Mouse (Mus musculus): ENCODE measurements around the gene Polr3gl. TPM values are rescaled to one million over a fixed set of nuclear protein-coding genes. Genes with fewer than 3 reads are reported as not detected.

Polr3gl gene
- polyA plus RNA-seq, 1 experiment = 111 TPM

DNA sequence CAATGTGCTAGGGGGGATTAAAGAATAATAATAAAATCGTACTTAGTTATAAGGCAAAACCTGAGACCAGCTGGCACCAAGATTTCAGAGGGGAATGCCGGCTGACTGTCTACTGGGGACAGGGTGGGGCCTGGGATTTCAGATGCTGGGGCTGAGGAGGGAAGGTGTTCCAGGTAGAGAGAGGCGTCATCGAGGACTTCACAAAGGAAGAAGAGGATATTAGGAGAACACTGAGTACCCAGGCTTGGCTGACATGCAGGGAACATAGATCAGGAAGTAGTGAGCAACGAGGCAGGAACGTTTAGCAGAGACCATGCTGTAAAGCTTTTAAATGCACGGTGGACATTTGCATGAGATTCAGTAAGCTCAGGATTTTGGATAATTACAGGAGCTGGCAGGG lies 42.1 kb downstream of the Polr3gl start:
- Histone ChIP-seq H3K27ac (ENCODE audit: insufficient read depth, low read depth, low read length) (0 out of 2 replicates have a peak overlapping the region, but pooled peaks have one; percentile 60), H3K4me1 (ENCODE audit: control insufficient read depth, insufficient read depth, low read length) (peaks cover 25% of the 10 kb centered on the region), H3K4me3 (ENCODE audit: insufficient read depth, low read length) (no peak overlapping the region)
- TF ChIP-seq POLR2A (IDR thresholded peaks at IDR 0.05; ENCODE audit: borderline replicate concordance, low read depth, low read length) (no peak), CTCF (IDR thresholded peaks at IDR 0.05; ENCODE audit: low read depth, low read length) (no peak)

DNA sequence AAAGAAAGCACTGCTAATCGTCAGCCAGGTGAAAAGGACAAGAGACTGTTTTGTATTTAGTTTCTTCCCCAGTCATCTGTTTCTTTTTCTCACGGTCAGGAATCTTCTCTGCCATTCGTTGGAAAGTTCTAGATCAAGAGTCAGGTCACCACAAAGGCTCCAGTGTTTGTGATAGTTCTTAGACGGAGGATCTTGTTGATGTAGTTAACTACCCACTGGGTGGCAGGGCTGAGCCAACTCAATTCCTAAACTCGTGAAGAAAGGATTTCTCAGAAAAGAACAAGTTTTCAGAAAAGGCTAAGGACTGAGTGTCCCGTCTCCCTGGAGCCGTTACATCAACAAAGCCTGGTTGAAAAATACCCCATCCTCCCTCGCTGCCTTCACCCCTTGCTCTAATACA lies 42.8 kb downstream of the Polr3gl start:
- Histone ChIP-seq H3K4me1 (ENCODE audit: control insufficient read depth, insufficient read depth, low read length) (peaks cover 25% of the 10 kb centered on the region), H3K4me3 (ENCODE audit: insufficient read depth, low read length) (no peak overlapping the region), H3K27ac (ENCODE audit: insufficient read depth, low read depth, low read length) (peak overlapping the region; percentile 60)
- TF ChIP-seq POLR2A (IDR thresholded peaks at IDR 0.05; ENCODE audit: borderline replicate concordance, low read depth, low read length) (no peak), CTCF (IDR thresholded peaks at IDR 0.05; ENCODE audit: low read depth, low read length) (no peak)

DNA sequence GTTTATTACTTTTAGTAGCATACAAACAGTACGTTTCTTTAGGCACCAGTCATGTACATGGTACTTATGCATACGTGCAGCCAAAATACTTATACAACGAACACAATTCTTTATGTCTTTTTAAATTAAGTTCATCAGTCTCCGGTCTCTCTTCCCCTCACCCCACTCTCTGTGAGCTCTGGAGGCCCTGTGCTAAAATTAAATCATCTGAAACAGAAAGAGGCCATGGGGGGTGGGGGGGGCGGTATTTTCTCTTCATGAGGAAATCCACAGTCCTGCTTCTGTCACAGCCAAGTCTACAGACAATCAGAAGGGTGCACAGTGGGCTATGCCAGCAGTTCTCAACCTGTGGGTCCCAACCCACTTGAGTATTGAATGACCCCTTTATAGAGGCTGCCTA lies 44.6 kb downstream of the Polr3gl start:
- TF ChIP-seq POLR2A (IDR thresholded peaks at IDR 0.05; ENCODE audit: borderline replicate concordance, low read depth, low read length) = no peak
- TF ChIP-seq CTCF (IDR thresholded peaks at IDR 0.05; ENCODE audit: low read depth, low read length) = no peak
- Histone ChIP-seq H3K27ac (ENCODE audit: insufficient read depth, low read depth, low read length) (no peak overlapping the region), H3K4me1 (ENCODE audit: control insufficient read depth, insufficient read depth, low read length) (peaks cover 25% of the 10 kb centered on the region), H3K4me3 (ENCODE audit: insufficient read depth, low read length) (no peak overlapping the region)

DNA sequence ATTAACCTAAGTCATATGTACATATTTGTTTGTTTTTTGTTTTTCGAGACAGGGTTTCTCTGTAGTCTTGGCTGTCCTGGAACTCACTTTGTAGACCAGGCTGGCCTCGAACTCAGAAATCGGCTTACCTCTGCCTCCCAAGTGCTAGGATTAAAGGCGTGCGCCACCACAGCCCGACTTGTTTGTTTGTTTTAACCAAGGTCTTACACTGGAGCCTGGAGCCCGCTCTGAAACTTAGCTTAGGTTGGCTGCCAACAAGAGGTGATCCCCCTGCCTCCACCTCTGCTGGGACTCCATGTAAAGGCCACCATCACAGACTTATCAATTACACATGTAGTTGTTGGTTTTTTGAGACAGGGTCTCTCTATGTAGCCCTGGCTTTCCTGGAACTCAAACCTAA lies 45.2 kb downstream of the Polr3gl start:
- no peak overlapping the region for H3K4me3 ChIP-seq (ENCODE audit: insufficient read depth, low read length)
- TF ChIP-seq CTCF (IDR thresholded peaks at IDR 0.05; ENCODE audit: low read depth, low read length) (no peak), POLR2A (IDR thresholded peaks at IDR 0.05; ENCODE audit: borderline replicate concordance, low read depth, low read length) (no peak)
- no peak overlapping the region for H3K27ac ChIP-seq (ENCODE audit: insufficient read depth, low read depth, low read length)
- H3K4me1 ChIP-seq (ENCODE audit: control insufficient read depth, insufficient read depth, low read length) = peaks cover 20% of the 10 kb centered on the region

DNA sequence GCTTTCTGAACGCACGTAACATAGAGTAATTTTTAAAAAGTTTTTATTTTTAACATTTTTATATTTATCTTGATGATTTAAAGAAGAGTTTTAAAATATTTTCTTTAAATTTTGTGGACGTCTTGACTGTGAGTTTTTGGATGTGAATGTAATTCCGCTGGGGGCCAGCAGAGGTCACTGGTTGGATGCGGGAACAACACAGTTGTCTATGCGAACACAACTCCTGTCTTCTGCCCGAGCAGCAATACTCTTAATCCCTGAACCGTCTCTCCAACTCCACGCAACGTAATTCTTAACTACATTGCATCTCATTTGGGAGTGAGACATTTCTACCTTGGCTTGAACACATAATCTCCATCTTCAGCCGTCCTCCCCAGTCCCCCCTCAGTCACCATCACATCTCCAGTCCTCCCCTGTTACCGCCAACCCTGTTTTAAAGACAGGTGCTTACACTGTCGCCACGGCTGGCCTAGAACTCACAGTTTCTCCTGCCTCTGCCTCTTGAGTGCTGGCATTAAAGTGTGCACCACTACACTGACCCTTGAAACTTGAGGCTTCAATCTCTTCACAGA lies 46.5 kb downstream of the Polr3gl start:
- H3K4me1 ChIP-seq (ENCODE audit: control insufficient read depth, insufficient read depth, low read length) = peaks cover 11% of the 10 kb centered on the region
- H3K27ac ChIP-seq (ENCODE audit: insufficient read depth, low read depth, low read length) = no peak overlapping the region
- no peak overlapping the region for H3K4me3 ChIP-seq (ENCODE audit: insufficient read depth, low read length)
- peak; percentile 73 for TF ChIP-seq CTCF (IDR thresholded peaks at IDR 0.05; ENCODE audit: low read depth, low read length)
- no peak for TF ChIP-seq POLR2A (IDR thresholded peaks at IDR 0.05; ENCODE audit: borderline replicate concordance, low read depth, low read length)

DNA sequence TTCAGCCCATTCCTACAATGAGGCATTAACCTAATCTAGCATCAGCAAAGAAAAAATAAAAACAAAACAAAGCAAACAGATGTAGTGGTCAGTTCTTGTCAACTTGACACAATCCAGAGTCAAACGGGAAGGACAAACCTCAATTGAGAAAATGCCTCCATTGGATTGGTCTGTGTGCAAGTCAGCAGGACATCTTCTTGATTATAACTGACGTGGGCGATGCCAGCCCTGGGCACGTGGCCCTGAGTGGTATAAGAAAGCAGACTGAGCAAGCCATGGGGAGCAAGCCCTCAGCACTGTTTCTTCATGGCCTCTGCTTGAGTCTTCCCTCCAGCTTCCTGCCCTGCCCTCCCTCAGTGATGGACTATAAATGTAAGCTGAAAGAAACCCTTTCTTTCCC lies 47.1 kb downstream of the Polr3gl start:
- no peak for TF ChIP-seq CTCF (IDR thresholded peaks at IDR 0.05; ENCODE audit: low read depth, low read length)
- no peak overlapping the region for H3K27ac ChIP-seq (ENCODE audit: insufficient read depth, low read depth, low read length)
- peaks cover 8% of the 10 kb centered on the region for H3K4me1 ChIP-seq (ENCODE audit: control insufficient read depth, insufficient read depth, low read length)
- H3K4me3 ChIP-seq (ENCODE audit: insufficient read depth, low read length) = no peak overlapping the region

DNA sequence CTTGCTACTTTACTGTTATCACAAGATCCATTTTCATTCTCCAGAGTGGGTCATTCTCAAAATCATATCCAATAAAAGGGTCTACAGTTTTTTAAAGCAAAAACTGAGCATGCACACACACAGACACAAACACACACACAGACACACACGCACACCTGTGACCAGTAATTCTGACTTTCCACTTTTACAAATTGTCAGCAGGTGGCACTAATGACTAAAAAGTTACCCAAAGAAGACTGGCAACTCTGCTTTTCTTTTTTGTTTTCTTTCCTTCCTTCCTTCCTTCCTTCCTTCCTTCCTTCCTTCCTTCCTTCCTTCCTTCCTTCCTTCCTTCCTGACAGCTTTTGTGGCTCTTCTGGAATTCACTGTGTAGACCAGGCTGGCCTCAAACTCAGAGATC lies 48.4 kb downstream of the Polr3gl start:
- 0 out of 2 replicates have a peak, but pooled peaks cover 2% of the 10 kb centered on the region for H3K4me1 ChIP-seq (ENCODE audit: control insufficient read depth, insufficient read depth, low read length)
- no peak overlapping the region for H3K4me3 ChIP-seq (ENCODE audit: insufficient read depth, low read length)
- no peak overlapping the region for H3K27ac ChIP-seq (ENCODE audit: insufficient read depth, low read depth, low read length)
- no peak for TF ChIP-seq CTCF (IDR thresholded peaks at IDR 0.05; ENCODE audit: low read depth, low read length)
- no peak for TF ChIP-seq POLR2A (IDR thresholded peaks at IDR 0.05; ENCODE audit: borderline replicate concordance, low read depth, low read length)

DNA sequence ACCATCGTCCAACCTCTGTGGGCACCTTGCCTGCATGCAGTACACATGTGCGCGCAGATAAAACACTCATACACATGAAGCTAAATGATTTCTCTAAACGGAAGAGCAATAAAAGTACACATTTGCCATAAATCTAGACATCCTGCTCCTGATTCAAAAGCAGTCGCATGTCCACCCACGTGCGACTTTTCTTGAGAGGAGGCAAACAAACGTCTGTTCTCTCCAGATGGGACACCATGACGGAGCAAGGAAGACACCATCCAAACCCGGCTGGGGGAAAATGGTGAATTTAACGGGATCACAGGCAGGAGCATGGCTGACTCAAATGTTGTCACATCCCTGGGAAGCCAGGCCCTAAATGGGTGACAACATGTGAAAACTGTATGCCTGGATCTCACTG lies 50.6 kb downstream of the Polr3gl start:
- Histone ChIP-seq H3K4me1 (ENCODE audit: control insufficient read depth, insufficient read depth, low read length) (no peaks in the 10 kb centered on the region), H3K27ac (ENCODE audit: insufficient read depth, low read depth, low read length) (no peak overlapping the region), H3K4me3 (ENCODE audit: insufficient read depth, low read length) (no peak overlapping the region)
- no peak for TF ChIP-seq CTCF (IDR thresholded peaks at IDR 0.05; ENCODE audit: low read depth, low read length)
- TF ChIP-seq POLR2A (IDR thresholded peaks at IDR 0.05; ENCODE audit: borderline replicate concordance, low read depth, low read length) = no peak

DNA sequence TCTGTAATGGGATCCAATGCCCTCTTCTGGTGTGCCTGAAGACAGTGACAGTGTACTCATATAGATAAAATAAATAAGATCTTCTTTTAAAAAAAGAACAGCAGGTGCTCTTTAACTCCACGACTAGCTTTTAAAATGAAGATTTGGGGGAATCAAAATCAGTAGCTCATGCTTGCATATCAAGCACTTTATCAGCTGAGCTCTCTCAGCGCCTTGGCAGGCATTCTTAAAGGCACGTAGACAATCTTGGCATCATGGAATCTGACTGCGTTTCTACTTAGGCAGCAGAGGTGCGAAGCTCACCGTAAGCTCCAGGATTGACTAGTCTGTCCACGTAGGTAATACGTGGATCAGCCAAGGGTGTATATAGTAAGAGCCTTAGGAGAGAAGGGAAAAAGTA lies 51.4 kb downstream of the Polr3gl start:
- Histone ChIP-seq H3K4me3 (ENCODE audit: insufficient read depth, low read length) (no peak overlapping the region), H3K4me1 (ENCODE audit: control insufficient read depth, insufficient read depth, low read length) (no peaks in the 10 kb centered on the region), H3K27ac (ENCODE audit: insufficient read depth, low read depth, low read length) (no peak overlapping the region)
- TF ChIP-seq CTCF (IDR thresholded peaks at IDR 0.05; ENCODE audit: low read depth, low read length) (no peak), POLR2A (IDR thresholded peaks at IDR 0.05; ENCODE audit: borderline replicate concordance, low read depth, low read length) (no peak)

DNA sequence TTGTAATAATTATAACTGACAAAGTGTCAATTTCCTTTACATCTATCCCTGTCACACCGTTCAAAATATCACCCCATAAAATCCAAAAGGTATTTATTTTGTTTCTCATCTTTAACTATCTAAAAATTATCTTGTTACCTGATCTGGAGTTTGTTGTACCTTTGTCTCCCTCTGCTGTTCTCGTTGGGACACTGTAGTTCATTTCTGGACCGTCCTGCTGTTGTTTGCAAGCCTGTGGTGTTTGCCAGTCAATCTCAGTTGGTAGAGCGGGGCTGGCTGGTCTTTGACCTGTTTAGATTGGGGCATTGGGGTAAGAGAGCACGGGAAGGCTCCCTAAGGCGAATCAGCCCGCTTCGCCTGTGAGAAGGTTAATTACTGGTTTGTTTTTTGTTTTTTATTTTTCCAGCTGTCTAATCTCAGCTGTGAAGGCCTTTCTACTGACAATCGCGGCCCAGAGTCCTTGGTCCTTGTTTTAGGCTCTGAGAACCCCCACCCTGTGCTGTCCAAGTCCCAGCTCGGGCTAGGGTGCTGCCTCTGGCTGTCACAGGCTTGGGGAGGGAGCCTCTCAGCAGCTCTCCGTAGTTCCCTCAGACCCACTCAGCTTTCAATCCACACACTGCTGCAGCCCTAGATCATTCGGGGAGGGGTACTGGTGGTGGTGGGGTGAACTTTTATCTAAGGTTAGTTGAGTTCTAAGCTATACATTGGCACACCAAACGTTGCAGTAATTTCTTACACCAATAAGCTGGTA lies 52.5 kb downstream of the Polr3gl start:
- H3K27ac ChIP-seq (ENCODE audit: insufficient read depth, low read depth, low read length) = no peak overlapping the region

More for the DNA sequence above, 52.5 kb downstream of the Polr3gl start:
- Histone ChIP-seq H3K4me1 (ENCODE audit: control insufficient read depth, insufficient read depth, low read length) (no peaks in the 10 kb centered on the region), H3K4me3 (ENCODE audit: insufficient read depth, low read length) (no peak overlapping the region)
- TF ChIP-seq CTCF (IDR thresholded peaks at IDR 0.05; ENCODE audit: low read depth, low read length) = no peak
- no peak for TF ChIP-seq POLR2A (IDR thresholded peaks at IDR 0.05; ENCODE audit: borderline replicate concordance, low read depth, low read length)
